Mouse (Mus musculus): ENCODE data around the gene Naaladl2. TPM values are rescaled to one million over a fixed set of nuclear protein-coding genes. Genes with fewer than 3 reads are reported as not detected.

Naaladl2 gene
- polyA plus RNA-seq, 1 experiment from 2014 or later: 1.0 TPM

DNA sequence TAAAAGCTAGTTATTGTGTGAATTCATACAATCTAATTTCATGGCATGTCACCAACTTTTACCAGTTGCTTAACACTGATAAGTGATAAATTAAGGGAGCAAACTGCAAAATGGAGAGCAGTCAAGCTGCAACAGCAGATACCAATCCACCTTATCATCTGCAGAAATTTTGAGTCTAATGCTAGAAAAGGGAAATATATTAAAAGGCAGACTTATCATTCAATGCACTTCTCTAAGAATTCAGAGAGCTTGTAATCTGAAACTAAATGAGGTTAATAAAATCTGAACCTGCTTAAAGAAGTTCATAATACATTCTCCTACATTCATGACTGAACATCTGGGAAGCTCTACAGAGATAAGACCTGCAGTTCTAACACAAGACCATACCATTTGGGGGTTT lies 480.3 kb downstream of the Naaladl2 start:
- Histone ChIP-seq H3K27ac (replicated peaks) (no peak overlapping the region), H3K4me1 (no peaks in the 10 kb centered on the region), H3K4me3 (replicated peaks) (no peak overlapping the region), H3K27me3 (replicated peaks) (no peaks in the 10 kb centered on the region), H3K4me2 (no peak overlapping the region), H3K36me3 (no peaks in the 10 kb centered on the region), H3K9me3 (replicated peaks) (no peaks in the 10 kb centered on the region), H3K9ac (replicated peaks) (no peak overlapping the region)
- no peak for ATAC-seq (ENCODE audit: low FRiP score)

GRCm38 (mm10) chr3:24630032-24630431 lies 514.0 kb downstream of the Naaladl2 start:
- WGBS: 51% methylated on average over 1 of the region's 1 CpGs
- Histone ChIP-seq H3K4me2 (no peak overlapping the region), H3K4me3 (replicated peaks) (no peak overlapping the region), H3K9me3 (replicated peaks) (no peaks in the 10 kb centered on the region), H3K36me3 (no peaks in the 10 kb centered on the region), H3K27ac (replicated peaks) (no peak overlapping the region), H3K27me3 (replicated peaks) (no peaks in the 10 kb centered on the region), H3K4me1 (no peaks in the 10 kb centered on the region), H3K9ac (replicated peaks) (no peak overlapping the region)
- ATAC-seq (ENCODE audit: low FRiP score): no peak

GRCm38 (mm10) chr3:24605485-24605884 lies 538.6 kb downstream of the Naaladl2 start:
- H3K4me1 ChIP-seq: no peaks in the 10 kb centered on the region
- H3K9ac ChIP-seq (replicated peaks): no peak overlapping the region
- no peaks in the 10 kb centered on the region for H3K36me3 ChIP-seq
- H3K9me3 ChIP-seq (replicated peaks): no peaks in the 10 kb centered on the region
- ATAC-seq (ENCODE audit: low FRiP score): peak; percentile 68; the same call in 1 of the 2 replicates
- H3K4me2 ChIP-seq: no peak overlapping the region
- no peaks in the 10 kb centered on the region for H3K27me3 ChIP-seq (replicated peaks)
- no peak overlapping the region for H3K27ac ChIP-seq (replicated peaks)
- no peak overlapping the region for H3K4me3 ChIP-seq (replicated peaks)

DNA sequence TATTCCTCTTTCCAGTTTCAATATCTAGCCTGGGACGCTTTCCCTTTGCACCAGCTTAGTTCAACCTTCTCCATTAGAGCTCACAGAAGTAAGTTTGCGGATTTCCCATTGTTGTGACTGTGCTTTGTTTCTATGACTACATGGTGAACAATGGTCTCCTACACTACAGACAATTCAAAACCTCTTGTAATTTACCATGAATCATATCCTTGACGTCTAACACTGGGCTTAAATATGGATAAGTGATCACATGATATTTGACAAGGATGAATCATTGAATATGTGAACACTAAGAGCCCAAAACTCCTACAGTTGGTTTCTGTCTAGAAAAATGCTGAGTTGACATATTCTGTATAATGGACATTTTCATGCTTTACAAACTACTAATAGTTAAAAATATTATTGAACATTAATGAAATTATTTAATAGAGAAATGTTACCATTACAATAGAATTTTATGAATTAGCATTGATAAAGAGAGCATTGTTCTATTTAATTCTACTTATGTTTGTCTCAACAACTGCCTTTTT lies 539.2 kb downstream of the Naaladl2 start:
- 70% methylated on average over 3 of the region's 3 CpGs for whole genome bisulfite sequencing
- no peak overlapping the region for H3K9ac ChIP-seq (replicated peaks)
- no peak overlapping the region for H3K4me2 ChIP-seq
- no peak overlapping the region for H3K4me3 ChIP-seq (replicated peaks)
- no peak overlapping the region for H3K27ac ChIP-seq (replicated peaks)
- H3K27me3 ChIP-seq (replicated peaks): no peaks in the 10 kb centered on the region
- ATAC-seq (ENCODE audit: low FRiP score): no peak
- no peaks in the 10 kb centered on the region for H3K4me1 ChIP-seq
- no peaks in the 10 kb centered on the region for H3K36me3 ChIP-seq
- H3K9me3 ChIP-seq (replicated peaks): no peaks in the 10 kb centered on the region

DNA sequence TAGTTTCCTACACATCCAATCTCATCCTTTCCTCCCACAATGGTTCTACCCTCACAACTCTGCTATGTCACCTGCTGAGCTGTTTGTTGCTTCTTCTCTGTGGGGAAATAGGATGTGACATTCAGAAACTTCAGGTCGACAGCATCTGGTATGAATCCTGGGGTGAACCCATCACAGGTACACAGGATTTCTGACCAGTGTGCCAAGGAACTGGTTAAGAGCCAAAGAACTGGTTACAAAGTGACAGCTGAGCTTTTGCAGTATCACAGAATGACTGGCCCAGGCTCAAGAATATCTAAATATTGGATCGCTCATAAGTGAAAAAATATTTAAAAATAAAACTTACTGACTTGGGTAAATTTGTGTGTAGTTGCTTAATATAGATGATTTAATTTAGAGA lies 548.6 kb downstream of the Naaladl2 start:
- H3K4me2 ChIP-seq: no peak overlapping the region
- no peak overlapping the region for H3K9ac ChIP-seq (replicated peaks)
- no peaks in the 10 kb centered on the region for H3K4me1 ChIP-seq
- no peak overlapping the region for H3K4me3 ChIP-seq (replicated peaks)
- H3K36me3 ChIP-seq: no peaks in the 10 kb centered on the region
- ATAC-seq (ENCODE audit: low FRiP score): no peak
- no peak overlapping the region for H3K27ac ChIP-seq (replicated peaks)
- no peaks in the 10 kb centered on the region for H3K27me3 ChIP-seq (replicated peaks)
- H3K9me3 ChIP-seq (replicated peaks): no peaks in the 10 kb centered on the region
- WGBS: 83% methylated on average over 2 of the region's 2 CpGs

DNA sequence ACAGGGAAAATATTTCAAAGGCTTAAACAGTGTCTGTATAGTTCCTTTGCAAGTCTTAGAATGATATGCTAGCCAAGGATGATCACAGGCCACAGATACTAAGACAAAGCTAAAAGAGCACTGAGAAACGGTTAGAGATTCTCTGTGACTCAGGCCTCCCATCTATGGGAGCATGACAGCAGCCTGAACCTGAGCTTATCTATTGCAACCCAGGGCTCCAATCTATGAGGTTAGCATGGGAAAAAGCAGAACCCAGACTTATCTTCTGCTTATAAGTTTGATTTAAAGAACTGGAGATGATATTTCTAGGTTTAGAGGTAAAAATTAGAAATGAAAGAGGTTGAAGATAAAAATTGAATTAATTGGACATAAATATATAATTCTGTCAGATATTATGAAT lies 587.4 kb downstream of the Naaladl2 start:
- no peak overlapping the region for H3K4me2 ChIP-seq
- no peaks in the 10 kb centered on the region for H3K27me3 ChIP-seq (replicated peaks)
- H3K36me3 ChIP-seq: no peaks in the 10 kb centered on the region
- H3K9ac ChIP-seq (replicated peaks): no peak overlapping the region
- 83% methylated on average over 1 of the region's 1 CpGs for whole genome bisulfite sequencing
- no peaks in the 10 kb centered on the region for H3K4me1 ChIP-seq
- no peak overlapping the region for H3K27ac ChIP-seq (replicated peaks)
- ATAC-seq (ENCODE audit: low FRiP score): no peak
- H3K9me3 ChIP-seq (replicated peaks): no peaks in the 10 kb centered on the region
- H3K4me3 ChIP-seq (replicated peaks): no peak overlapping the region

DNA sequence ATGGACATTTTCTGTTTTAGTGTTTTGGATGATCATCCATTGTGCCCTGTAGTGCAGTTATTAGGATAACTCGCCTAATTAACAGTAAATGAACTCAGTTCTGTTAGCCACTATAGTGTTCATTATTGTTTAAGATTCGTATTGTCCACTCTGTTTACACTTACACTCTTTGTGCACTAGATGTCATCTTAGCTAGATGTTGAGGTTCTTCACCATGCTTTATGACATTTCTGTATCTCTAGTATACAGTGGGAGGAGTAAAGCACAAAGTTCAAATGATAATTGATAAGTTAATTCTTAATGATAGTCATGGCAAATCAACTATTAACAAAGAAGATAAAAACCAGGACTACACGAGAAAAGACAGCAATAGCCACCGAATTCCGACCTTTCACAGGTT lies 590.4 kb downstream of the Naaladl2 start:
- Histone ChIP-seq H3K4me2 (no peak overlapping the region), H3K36me3 (no peaks in the 10 kb centered on the region), H3K4me3 (replicated peaks) (no peak overlapping the region), H3K9me3 (replicated peaks) (no peaks in the 10 kb centered on the region), H3K9ac (replicated peaks) (no peak overlapping the region), H3K27ac (replicated peaks) (no peak overlapping the region), H3K27me3 (replicated peaks) (no peaks in the 10 kb centered on the region), H3K4me1 (no peaks in the 10 kb centered on the region)
- 88% methylated on average over 5 of the region's 5 CpGs for WGBS
- no peak for ATAC-seq (ENCODE audit: low FRiP score)

GRCm38 (mm10) chr3:24552631-24553030 lies 591.4 kb downstream of the Naaladl2 start:
- ATAC-seq (ENCODE audit: low FRiP score): no peak
- Histone ChIP-seq H3K36me3 (no peaks in the 10 kb centered on the region), H3K4me3 (replicated peaks) (no peak overlapping the region), H3K9me3 (replicated peaks) (no peaks in the 10 kb centered on the region), H3K27ac (replicated peaks) (no peak overlapping the region), H3K4me2 (no peak overlapping the region), H3K4me1 (no peaks in the 10 kb centered on the region), H3K9ac (replicated peaks) (no peak overlapping the region), H3K27me3 (replicated peaks) (no peaks in the 10 kb centered on the region)
- 78% methylated on average over 2 of the region's 2 CpGs for WGBS

DNA sequence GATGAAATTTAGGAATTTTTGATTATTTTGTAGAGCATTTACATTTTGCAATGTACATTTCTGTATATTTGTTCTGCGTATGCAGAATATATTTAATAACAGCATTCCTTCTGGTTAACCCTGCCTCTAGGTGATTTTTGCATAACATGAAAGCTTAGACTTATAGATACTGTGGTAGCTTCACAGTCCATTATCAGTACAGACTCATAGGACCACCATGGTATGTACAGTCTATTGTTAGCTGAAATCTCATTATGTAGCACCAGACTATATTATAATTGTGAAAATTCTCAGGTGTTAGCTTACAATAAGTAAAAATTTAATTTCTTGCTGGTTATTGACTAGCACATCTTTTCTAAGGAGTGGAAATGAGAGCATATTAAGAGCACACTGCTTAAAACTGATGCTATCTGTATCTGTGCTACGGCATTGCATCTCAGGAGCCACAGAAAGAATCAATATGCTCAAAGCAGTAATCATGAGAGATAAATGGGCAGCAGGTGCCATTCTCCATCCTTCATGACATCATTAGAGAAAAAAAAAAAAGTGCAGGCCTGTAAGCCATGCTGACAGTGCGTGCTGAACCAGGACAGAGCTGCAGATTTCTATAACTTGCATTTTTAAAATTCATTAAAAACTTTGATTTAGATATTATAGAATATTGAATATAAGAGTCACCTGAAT lies 610.1 kb downstream of the Naaladl2 start:
- no peak for ATAC-seq (ENCODE audit: low FRiP score)
- H3K36me3 ChIP-seq: no peaks in the 10 kb centered on the region
- 67% methylated on average over 3 of the region's 3 CpGs for WGBS

DNA sequence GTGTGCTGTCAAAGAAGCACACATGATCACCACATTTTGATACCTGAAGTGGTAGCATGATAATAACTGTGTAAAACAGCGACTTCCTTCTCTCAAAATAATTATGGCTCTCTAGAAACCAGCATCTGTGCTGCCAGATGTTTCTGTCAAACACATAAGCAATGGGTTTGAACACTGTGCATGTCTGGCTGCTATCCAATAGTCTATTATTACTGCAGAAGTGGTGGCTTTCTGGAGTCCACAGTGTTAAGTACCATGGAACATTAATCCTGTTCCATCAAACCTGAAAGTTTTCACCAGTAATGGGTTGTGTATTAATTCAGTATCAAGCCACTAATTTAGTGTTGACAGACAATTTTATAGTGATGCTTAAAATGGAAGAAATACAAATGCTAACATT lies 629.1 kb downstream of the Naaladl2 start:
- H3K36me3 ChIP-seq: no peaks in the 10 kb centered on the region
- no peaks in the 10 kb centered on the region for H3K4me1 ChIP-seq
- H3K9ac ChIP-seq (replicated peaks): no peak overlapping the region
- no peak overlapping the region for H3K27ac ChIP-seq (replicated peaks)
- 42% methylated on average over 1 of the region's 1 CpGs for WGBS
- no peak overlapping the region for H3K4me2 ChIP-seq
- H3K9me3 ChIP-seq (replicated peaks): no peaks in the 10 kb centered on the region
- ATAC-seq (ENCODE audit: low FRiP score): no peak
- no peaks in the 10 kb centered on the region for H3K27me3 ChIP-seq (replicated peaks)
- no peak overlapping the region for H3K4me3 ChIP-seq (replicated peaks)

More for the DNA sequence above, 610.1 kb downstream of the Naaladl2 start:
- Histone ChIP-seq H3K27ac (replicated peaks) (no peak overlapping the region), H3K4me2 (no peak overlapping the region), H3K4me3 (replicated peaks) (no peak overlapping the region), H3K9ac (replicated peaks) (no peak overlapping the region), H3K27me3 (replicated peaks) (no peaks in the 10 kb centered on the region), H3K4me1 (peaks cover 2% of the 10 kb centered on the region; the same call in 1 of the 2 replicates), H3K9me3 (replicated peaks) (no peaks in the 10 kb centered on the region)

DNA sequence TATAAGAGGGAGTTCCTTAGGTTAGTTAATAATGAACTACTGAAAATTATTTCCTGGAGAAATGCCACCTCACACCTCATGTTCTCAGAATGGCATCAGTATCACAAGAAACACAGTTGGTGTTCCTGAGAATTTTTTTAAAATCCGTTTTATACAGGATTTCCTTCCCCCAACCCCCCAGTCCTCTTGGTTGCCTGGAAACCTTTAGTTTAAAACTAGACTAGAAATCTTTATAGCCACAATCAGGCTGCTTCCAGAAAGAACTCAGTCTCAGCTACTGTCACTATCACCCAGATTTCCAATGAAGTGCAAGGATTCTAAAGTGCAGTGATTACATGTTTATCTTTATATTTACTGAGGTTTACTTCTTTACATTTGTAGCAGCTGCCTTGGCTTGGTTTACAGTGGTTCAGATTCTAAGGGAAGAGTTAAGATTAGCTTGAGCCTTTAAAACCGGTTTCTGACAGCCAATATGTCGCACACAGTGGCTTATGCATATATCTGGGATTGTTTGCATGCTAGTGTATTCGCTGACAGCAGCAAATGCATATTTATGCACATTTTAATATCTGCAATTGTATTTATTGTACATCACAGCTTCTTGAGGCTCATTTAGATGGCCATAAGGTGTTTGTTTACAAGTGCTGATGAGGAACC lies 657.5 kb downstream of the Naaladl2 start:
- no peak for ATAC-seq (ENCODE audit: low FRiP score)
- no peak overlapping the region for H3K27ac ChIP-seq (replicated peaks)
- no peak overlapping the region for H3K9ac ChIP-seq (replicated peaks)
- H3K4me3 ChIP-seq (replicated peaks): no peak overlapping the region
- no peaks in the 10 kb centered on the region for H3K36me3 ChIP-seq
- no peak overlapping the region for H3K4me2 ChIP-seq
- no peaks in the 10 kb centered on the region for H3K9me3 ChIP-seq (replicated peaks)
- H3K4me1 ChIP-seq: no peaks in the 10 kb centered on the region
- 64% methylated on average over 4 of the region's 4 CpGs for WGBS
- no peaks in the 10 kb centered on the region for H3K27me3 ChIP-seq (replicated peaks)

DNA sequence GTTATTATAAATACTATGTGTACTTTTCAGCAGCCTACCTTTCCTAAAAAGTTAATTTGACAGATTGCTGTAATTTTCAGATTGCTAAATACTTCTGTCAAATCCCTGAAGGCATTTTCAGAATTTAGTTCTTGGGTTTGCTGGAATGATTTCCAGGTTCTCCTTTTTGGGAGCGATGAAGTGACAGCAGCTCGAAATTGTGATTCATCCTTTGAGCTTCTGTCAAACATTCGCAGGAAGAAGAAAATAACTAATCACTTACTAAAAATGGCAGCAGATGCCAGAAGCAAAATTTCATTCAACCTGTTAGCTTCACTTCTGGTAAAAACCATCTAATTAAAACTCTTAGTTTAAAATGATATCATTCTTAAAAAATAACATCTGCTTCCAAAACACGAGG lies 680.1 kb downstream of the Naaladl2 start:
- 89% methylated on average over 4 of the region's 4 CpGs for WGBS
- Histone ChIP-seq H3K4me1 (no peaks in the 10 kb centered on the region), H3K9me3 (replicated peaks) (no peaks in the 10 kb centered on the region), H3K4me2 (no peak overlapping the region), H3K4me3 (replicated peaks) (no peak overlapping the region), H3K9ac (replicated peaks) (no peak overlapping the region), H3K36me3 (no peaks in the 10 kb centered on the region), H3K27me3 (replicated peaks) (no peaks in the 10 kb centered on the region), H3K27ac (replicated peaks) (no peak overlapping the region)
- no peak for ATAC-seq (ENCODE audit: low FRiP score)
